Mouse (Mus musculus) erythroblast, embryonic 14.5 days (primary cell): ENCODE measurements around the gene Foxo1. TPM values are rescaled to one million over a fixed set of nuclear protein-coding genes. Genes with fewer than 3 reads are reported as not detected.

Experiments used
- H3K27me3 ChIP-seq: 2 replicates; pipeline ENCODE4 v1.6.1; 2012; ENCODE audit warnings: inconsistent platforms; ENCODE audit not compliant: control insufficient read depth
- H3K36me3 ChIP-seq: 2 replicates; pipeline ENCODE4 v1.6.1; 2012; ENCODE audit warnings: mild to moderate bottlenecking, inconsistent platforms; ENCODE audit not compliant: control insufficient read depth
- H3K4me1 ChIP-seq: 2 replicates; pipeline ENCODE4 v1.6.1; 2012; ENCODE audit warnings: inconsistent platforms; ENCODE audit not compliant: control insufficient read depth
- H3K4me3 ChIP-seq: replicated peaks from 2 replicates; pipeline ENCODE3; 2012; ENCODE audit warnings: moderate library complexity, mild to moderate bottlenecking, inconsistent platforms
- H3K9me3 ChIP-seq: 2 replicates; pipeline ENCODE4 v1.6.1; 2012; ENCODE audit warnings: low read length, inconsistent platforms, mixed read lengths; ENCODE audit not compliant: control insufficient read depth
- GATA1 ChIP-seq: IDR thresholded peaks from 2 replicates; pipeline ENCODE4 v1.6.1; 2012; ENCODE audit warnings: low read length, inconsistent platforms, mixed read lengths
- TAL1 ChIP-seq: IDR thresholded peaks from 3 replicates; pipeline ENCODE4 v1.6.1; 2012; ENCODE audit warnings: low read length, inconsistent platforms, mixed read lengths
- polyA plus RNA-seq: library from polyadenylated mRNA; stranded (reverse); fragments of >175 nt; gene quantifications from 2 replicates; pipeline ENCODE4 v1.2.3, GENCODE M21; 2012

The Foxo1 gene
- polyA plus RNA-seq, 1 experiment = 0.02 TPM

DNA sequence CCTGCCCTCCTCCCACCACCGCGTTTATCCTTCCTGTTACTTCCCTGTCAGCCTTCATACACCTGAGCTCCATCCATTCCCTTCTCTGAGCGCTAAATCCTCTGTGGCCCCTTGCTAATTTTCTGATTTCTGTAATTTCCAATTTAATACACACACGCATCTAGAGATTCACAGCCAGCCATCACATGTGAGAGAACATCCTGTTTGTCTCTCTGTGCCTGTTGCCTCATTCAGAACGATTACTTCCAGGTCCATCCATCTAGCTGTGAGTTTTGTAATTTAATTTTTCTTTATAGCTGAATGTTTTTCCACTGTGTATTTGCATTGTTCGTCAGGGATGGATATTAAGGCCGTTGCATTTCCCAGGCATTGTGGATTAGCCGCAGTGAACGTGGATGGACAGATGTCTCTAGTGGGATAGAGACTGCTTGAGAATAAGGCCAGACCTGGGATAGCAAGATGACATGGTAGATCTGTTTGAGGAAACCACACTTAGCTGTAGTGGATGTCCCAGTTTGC is 7.0 kb downstream of the Foxo1 start:
- TF ChIP-seq GATA1 (no peak), TAL1 (no peak)
- Histone ChIP-seq H3K9me3 (no peaks in the 10 kb centered on the region), H3K4me3 (no peak overlapping the region), H3K4me1 (peaks cover under 1% of the 10 kb centered on the region; the same call in 1 of the 2 replicates), H3K36me3 (no peaks in the 10 kb centered on the region), H3K27me3 (peaks cover 20% of the 10 kb centered on the region)

DNA sequence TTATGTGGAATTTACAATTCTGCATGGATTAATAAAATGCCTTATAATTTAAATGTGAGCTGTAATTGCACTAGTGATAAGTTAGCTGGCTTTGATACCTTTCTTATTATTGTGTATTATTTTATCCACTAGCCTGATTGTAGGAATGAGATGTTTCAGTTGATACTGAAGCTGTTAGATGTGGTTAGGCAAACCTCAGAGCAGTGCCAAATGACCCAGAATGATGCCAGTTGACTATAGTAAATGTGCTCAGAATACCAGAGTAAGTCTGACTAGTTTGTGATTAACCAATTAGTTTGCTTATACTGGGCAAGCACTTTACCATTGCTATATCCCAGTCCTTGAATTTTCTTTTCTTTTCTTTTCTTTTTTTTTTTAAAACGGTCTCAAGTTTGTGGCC is 12.5 kb downstream of the Foxo1 start:
- H3K9me3 ChIP-seq = no peaks in the 10 kb centered on the region
- no peaks in the 10 kb centered on the region for H3K27me3 ChIP-seq
- no peaks in the 10 kb centered on the region for H3K4me1 ChIP-seq
- H3K36me3 ChIP-seq = no peaks in the 10 kb centered on the region
- no peak overlapping the region for H3K4me3 ChIP-seq
- no peak for TF ChIP-seq GATA1

DNA sequence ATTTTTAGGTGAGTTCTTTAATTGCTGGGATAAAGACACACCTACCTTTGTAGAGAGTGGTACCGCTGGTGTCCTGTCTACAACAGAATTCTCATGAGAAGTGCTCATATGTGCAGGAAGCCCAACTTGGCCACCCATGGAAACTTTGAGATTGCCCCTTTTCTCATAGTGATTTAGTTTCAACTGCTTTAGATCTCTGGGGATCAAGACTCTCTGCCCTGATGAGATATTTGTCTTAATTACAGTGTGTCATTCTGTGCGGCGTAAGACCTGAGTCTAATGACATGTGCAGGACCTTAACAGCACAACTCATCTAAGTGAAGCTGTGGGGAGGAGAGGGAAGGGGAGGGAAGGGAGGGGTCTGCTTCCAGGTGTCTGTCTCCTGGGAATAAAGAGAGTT is 13.7 kb downstream of the Foxo1 start:
- no peaks in the 10 kb centered on the region for H3K27me3 ChIP-seq
- no peaks in the 10 kb centered on the region for H3K4me1 ChIP-seq
- no peak overlapping the region for H3K4me3 ChIP-seq
- TF ChIP-seq GATA1 = no peak
- no peak for TF ChIP-seq TAL1
- H3K36me3 ChIP-seq = no peaks in the 10 kb centered on the region
- H3K9me3 ChIP-seq = no peaks in the 10 kb centered on the region

DNA sequence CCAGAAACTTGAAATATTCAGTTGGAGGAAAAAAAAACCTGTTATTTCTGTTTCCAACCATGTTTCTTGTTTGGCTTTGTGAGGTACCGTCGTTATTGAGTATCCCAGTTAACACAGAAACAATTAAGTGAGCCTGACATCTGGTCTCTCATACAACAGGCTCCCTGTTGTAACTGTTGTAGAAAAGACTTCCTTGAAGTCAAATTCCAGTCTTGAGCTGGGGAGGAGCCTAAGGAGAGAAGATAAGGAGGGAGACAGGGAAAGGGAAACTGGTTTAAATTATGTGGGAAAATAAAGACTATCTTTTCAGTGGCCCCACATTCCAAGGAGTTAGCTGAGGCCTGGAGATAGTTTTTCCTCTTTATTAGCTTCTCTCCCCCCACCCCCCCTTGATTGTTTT is 14.2 kb downstream of the Foxo1 start:
- Histone ChIP-seq H3K27me3 (no peaks in the 10 kb centered on the region), H3K4me1 (no peaks in the 10 kb centered on the region), H3K36me3 (no peaks in the 10 kb centered on the region), H3K9me3 (no peaks in the 10 kb centered on the region), H3K4me3 (no peak overlapping the region)
- no peak for TF ChIP-seq GATA1
- TF ChIP-seq TAL1 = no peak

DNA sequence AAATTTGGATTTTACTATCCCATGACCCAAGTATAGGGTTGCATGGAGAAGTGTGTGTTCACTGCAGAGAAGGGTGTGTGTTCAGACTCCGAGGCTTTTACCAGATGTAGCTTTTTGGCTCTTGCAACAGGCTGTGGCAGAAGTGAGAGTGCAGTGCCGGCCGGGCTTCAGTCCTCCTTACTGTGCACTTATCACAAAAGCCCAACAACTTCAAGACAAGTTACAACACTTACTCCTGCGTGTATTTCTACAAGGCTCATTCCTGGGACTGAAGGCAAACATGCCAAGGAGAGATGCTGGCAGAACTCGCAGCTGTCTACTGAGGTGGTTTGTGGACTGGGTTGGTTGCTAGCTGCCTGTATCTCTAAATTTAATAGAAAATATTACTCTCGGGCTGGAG is 15.4 kb downstream of the Foxo1 start:
- Histone ChIP-seq H3K4me1 (no peaks in the 10 kb centered on the region), H3K36me3 (no peaks in the 10 kb centered on the region), H3K4me3 (no peak overlapping the region), H3K9me3 (no peaks in the 10 kb centered on the region), H3K27me3 (no peaks in the 10 kb centered on the region)
- TF ChIP-seq GATA1 = no peak
- TF ChIP-seq TAL1 = no peak

DNA sequence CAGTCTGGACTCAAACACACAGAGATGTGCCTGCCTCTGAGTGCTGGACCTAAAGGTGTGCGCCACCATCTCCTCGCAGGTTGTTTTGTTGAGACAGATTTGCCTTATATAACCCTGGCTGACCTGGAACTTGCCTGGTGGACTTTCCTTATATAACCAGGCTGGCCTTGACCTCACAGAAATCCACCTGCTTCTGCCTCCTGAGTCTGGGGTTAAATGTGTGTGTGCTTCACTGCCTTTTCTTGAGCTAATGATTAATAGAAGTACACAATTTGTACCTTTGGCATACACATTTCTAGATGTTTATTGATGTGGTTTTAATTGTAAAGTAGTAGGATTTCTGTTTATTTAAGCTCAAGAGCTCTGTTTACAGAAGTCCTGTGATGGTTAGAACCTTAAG is 22.7 kb downstream of the Foxo1 start:
- H3K4me1 ChIP-seq = no peaks in the 10 kb centered on the region
- no peaks in the 10 kb centered on the region for H3K27me3 ChIP-seq
- TF ChIP-seq TAL1 (no peak), GATA1 (no peak)
- no peaks in the 10 kb centered on the region for H3K36me3 ChIP-seq
- H3K9me3 ChIP-seq = no peaks in the 10 kb centered on the region
- H3K4me3 ChIP-seq = no peak overlapping the region

DNA sequence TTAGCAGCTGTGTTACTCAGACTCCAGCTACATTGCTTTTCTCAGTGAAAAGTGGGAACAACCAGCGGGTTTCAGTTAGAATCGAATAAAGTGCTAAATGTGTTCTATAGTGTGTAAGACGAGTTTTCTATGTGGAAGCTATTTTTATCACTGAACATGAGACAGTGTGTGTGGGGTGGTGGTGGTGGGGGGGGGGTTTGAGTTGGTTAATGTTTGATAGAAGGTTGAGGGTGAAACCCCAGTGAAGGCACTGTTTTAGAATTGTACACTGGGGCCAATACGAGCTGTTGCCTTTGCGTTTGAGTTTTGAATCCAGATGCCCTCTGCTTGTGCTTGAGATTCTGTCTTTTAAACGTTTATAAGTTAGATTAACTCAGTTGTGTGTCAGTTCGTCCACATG is 24.4 kb downstream of the Foxo1 start:
- no peaks in the 10 kb centered on the region for H3K4me1 ChIP-seq
- H3K36me3 ChIP-seq = no peaks in the 10 kb centered on the region
- no peaks in the 10 kb centered on the region for H3K9me3 ChIP-seq
- TF ChIP-seq TAL1 = no peak
- TF ChIP-seq GATA1 = no peak
- no peaks in the 10 kb centered on the region for H3K27me3 ChIP-seq
- H3K4me3 ChIP-seq = no peak overlapping the region

DNA sequence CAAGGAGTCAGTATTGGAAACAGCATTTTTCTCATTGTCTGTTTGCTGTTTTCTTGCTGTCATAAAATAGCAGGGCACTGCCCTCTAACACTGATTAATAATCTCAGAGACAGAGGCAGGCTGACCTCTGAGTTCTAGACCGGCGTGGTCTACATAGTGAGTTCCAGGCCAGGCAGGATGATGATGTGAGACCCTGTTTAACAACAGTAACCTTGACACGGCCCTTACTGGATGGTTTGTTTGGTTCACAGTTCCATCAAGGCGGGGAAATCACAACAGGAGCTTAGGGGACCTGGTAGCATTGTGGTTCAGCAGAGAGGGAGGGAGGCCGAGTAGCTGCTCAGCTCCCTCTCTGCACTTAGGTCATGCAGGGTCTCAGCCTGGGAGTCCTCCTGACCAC is 25.8 kb downstream of the Foxo1 start:
- H3K36me3 ChIP-seq = no peaks in the 10 kb centered on the region
- no peak overlapping the region for H3K4me3 ChIP-seq
- no peak for TF ChIP-seq TAL1
- peaks cover 3% of the 10 kb centered on the region; the same call in 1 of the 2 replicates for H3K4me1 ChIP-seq
- no peaks in the 10 kb centered on the region for H3K27me3 ChIP-seq
- H3K9me3 ChIP-seq = no peaks in the 10 kb centered on the region

DNA sequence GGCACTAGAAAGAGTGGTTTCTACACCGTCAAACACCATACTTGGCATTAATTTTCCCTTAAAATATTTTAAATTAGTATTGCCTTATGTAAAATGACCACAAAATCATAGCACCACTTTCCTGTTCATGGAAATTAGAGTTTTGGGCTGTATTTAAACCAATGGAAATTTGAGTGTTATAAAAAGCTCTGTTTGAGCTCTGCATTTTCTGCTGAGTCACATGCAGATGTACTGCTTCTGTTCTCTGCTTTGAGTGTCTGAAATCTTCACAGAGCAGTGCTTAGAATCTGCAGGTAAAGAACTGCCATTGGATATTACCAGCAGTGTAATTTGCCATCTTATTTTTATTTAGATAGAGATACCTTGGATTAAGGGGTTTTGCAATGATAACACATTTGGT is 27.6 kb downstream of the Foxo1 start:
- peaks cover 3% of the 10 kb centered on the region; the same call in 1 of the 2 replicates for H3K4me1 ChIP-seq
- no peaks in the 10 kb centered on the region for H3K9me3 ChIP-seq
- TF ChIP-seq GATA1 (no peak), TAL1 (no peak)

DNA sequence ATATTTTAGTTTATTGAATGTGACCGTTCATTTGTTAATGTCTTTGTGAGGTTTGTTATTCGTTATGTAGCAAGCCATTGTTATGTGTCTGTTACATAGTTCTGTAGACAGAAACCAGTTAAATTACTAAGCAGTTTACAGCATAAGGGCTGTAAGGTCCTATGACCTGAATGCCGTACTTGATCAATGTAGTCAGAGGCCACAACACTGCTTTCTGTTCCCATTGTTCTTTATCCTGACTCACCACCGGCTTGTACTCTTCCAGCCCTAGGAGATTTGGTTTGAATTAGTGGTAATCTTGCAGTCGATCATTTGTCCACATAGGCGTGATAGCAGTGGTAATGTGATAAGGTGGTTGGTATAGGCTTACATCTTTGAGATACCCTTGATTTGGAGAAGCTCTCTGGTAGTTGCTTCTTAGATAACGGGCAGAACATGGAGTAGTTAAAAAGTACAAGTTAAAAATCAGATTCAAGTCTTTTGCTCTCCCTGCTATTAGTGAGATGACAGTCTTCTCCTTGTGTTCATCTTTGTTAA is 28.2 kb downstream of the Foxo1 start:
- Histone ChIP-seq H3K27me3 (no peaks in the 10 kb centered on the region), H3K36me3 (no peaks in the 10 kb centered on the region), H3K4me1 (peaks cover 3% of the 10 kb centered on the region; the same call in 1 of the 2 replicates), H3K9me3 (no peaks in the 10 kb centered on the region), H3K4me3 (no peak overlapping the region)
- no peak for TF ChIP-seq GATA1
- TF ChIP-seq TAL1 = no peak

More for the DNA sequence above, 27.6 kb downstream of the Foxo1 start:
- H3K4me3 ChIP-seq = no peak overlapping the region
- no peaks in the 10 kb centered on the region for H3K36me3 ChIP-seq
- H3K27me3 ChIP-seq = no peaks in the 10 kb centered on the region
